Mouse (Mus musculus): ENCODE measurements around the gene Pard3.

Gene Pard3

DNA sequence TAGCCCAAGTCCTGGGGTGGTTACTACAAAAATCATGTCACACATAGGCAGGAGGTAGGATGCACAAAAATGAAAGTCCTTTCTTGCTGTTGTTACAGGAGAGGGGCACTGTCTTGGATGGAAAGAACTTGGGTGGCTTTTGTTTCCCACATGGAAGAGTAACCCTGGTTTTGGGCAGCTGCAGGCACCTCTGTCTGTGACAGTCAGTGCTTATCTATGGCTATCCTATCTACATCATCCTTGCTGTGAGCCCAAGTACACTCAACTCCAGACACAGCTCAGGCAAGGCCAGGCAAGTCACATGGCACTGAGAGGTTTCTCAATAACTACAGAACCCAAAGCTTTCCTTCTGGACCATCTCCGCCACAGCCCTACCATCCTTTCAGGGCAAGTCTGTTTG is 506.8 kb downstream of the Pard3 start:
- no peak for DNase-seq

GRCm38 (mm10) chr8:127572493-127572892 is 508.8 kb downstream of the Pard3 start:
- no peak for DNase-seq

GRCm38 (mm10) chr8:127576657-127577056 is 513.0 kb downstream of the Pard3 start:
- DNase-seq: no peak

DNA sequence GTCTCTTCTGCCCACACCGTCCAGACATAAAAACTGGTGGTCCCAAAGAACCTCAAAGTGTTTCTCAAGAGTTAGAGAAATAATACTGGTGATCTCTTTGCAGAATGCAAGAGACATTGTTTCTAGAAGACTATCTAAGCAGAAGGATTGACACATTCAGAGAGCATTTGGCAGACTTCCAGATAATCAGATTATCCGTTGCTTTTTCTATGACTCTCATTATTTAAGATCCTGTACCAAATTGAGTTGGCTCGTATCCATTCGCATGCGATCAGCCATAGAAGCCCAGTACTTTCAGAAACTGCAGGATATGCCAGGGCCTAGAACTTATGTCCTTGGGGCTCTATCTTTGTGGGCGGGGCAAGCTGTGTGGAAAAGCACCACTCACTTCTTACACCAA is 514.0 kb downstream of the Pard3 start:
- no peak for DNase-seq

GRCm38 (mm10) chr8:127579436-127579835 is 515.7 kb downstream of the Pard3 start:
- DNase-seq: no peak

GRCm38 (mm10) chr8:127583429-127583828 is 519.7 kb downstream of the Pard3 start:
- no peak for DNase-seq

GRCm38 (mm10) chr8:127585618-127586017 is 521.9 kb downstream of the Pard3 start:
- DNase-seq: no peak

DNA sequence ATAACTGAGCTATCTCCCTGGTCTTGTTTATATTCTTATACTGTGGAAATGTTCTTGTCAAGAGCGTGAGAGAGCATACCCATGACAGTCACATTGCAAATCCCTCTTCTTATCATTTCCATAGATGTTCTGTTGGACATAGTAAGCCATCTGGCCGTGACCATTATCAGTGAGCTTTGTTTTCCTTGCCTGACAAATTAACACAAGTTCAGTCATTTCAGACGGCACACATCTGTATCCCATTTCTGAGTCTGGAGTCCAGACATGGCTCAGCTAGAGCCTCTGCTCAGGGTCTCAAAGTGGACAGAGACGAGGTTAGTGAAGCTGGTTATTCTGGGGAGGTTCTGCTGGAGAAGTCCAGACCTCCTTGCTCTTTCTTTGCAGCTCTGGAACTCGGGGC is 523.0 kb downstream of the Pard3 start:
- no peak for DNase-seq

GRCm38 (mm10) chr8:127588313-127588712 is 524.6 kb downstream of the Pard3 start:
- peak; percentile 26 for DNase-seq

DNA sequence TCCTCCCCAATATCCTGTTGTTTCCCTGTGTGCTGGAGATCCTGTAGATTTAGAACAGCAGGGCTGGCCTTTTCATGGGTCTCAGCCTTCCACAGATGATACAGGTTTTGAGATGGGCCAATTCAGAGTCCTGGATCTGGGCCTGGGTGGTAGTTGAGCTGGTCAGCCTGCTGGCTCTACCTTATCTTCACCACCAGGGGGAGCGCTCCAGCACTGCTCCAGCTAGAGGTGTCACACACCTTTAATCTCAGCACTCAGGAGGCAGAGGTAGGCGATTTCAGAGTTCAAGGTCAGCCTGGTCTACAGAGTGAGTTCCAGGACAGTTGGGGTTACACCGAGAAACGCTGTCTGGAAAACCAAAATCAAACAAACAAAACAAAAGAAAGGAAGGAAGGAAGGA is 525.6 kb downstream of the Pard3 start:
- DNase-seq: peak; percentile 20

GRCm38 (mm10) chr8:127590674-127591186 is 527.0 kb downstream of the Pard3 start:
- no peak for DNase-seq

DNA sequence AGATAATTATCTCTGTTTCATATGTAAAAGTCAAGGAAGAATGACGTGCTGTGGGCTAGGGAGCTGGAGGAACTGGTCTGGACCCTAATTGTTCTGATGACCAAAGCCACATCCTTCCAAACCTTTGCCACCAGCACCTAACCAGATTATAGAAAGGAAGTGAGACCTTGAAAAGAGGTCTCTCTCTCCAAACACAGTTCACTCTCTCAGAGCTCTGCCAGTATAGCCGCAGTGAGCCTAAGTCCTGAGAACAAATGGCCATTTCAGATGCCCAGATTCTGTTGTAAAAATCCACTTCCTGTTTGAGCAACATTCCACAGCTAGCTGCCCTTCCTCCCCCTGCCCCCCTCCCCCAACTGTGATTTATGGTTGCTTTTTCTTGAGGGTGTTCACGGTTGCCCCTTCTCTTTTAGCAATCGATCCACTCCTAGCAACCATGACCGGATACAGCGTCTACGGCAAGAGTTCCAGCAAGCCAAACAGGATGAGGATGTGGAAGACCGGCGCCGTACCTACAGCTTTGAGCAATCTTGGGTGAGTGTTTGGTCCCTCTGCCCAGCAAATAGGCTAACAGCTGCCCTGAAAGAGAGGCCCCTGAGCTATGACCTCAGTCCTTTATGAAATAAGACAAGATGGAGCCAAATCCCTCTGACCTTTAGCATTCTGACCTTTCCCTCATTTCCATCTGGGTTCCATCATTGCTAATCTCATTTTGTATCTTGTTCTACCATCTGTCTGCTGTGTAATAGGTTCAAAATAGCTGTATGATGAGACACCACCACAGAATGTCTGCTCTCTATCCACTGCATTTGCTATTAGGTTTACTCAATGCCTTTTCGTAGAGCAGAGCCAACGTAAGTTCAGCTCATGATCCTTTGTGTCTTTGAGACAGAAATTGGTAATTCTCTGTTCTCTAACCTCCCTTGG is 529.2 kb downstream of the Pard3 start:
- no peak for DNase-seq

DNA sequence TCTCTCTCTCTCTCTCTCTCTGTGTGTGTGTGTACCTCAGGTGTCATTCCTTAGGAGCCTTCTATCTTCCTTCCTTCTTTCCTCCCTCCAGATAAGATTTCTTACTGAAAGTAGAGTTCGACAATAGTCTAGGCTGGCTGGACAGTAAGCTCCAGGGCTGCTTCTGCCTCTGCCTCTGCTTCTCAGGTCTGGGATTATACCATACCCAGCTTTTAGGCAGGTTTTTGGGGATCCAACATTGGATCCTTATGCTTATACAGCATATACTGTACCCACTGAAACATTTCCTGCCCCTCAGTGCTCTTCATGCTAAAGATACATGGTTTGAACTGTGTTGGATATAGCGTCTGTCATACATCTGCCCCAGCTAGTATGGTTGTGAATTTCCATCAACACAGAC is 536.9 kb downstream of the Pard3 start:
- no peak for DNase-seq

DNA sequence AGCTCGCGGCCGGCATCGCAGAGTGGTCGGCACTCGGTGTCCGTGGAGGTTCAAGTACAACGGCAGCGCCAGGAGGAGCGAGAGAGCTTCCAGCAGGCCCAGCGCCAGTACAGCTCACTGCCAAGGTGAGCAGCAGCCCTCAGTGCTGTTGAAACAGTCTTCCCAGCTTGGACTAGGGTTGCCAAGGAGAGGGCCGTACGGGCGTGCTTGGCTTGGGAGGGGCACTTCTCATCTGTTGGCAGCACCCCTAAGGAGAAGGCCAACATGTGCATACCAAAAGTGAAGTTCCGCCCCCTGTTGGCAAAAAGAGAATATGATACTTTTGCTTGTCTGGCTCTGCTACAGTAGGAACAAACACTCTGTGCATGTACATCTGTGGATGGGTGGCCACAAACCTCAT is 539.4 kb downstream of the Pard3 start:
- DNase-seq: peak; percentile 19

- no peak for DNase-seq
These were observed 545.0 kb downstream of the Pard3 start for GRCm38 (mm10) chr8:127608541-127609270.

GRCm38 (mm10) chr8:127609316-127609715 is 545.6 kb downstream of the Pard3 start:
- no peak for DNase-seq

DNA sequence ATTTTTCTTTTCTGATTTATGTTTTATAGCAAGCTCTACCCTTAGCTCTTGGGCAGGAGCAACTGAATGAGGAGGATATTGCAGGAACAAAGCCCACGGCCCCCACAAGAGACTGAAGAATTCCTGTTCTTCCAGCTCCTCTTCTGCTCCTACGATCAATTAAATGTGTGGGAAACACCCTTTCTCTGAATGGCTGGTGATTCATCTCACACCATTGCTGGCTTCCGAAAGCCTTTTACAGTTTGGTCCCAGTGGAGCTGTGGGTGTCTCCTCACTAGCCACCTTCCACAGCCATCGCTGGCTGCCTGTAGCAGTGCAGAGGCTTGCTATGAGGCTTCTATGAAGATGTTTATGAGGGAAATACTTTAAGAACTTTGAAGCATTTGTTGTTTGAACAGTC is 550.5 kb downstream of the Pard3 start:
- DNase-seq: no peak

DNA sequence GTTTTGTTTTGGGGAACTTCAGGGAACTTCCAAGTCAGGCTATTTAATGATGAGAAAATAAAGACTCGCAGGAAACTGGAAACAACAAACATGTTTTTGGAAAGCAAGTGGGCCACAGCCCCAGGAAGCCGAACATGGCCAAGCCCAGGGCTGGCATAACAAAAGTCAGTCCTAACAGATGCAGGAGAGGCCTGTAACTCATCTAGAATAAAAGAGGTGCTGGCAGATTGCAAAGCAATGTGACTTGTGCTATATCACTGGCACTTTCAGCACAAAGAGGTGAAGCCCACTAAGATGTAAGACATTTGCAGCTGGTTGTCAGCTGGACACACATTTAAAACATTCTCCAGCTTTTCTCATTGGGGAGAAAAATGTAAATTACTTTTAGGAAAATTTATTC is 553.0 kb downstream of the Pard3 start:
- DNase-seq: no peak

DNA sequence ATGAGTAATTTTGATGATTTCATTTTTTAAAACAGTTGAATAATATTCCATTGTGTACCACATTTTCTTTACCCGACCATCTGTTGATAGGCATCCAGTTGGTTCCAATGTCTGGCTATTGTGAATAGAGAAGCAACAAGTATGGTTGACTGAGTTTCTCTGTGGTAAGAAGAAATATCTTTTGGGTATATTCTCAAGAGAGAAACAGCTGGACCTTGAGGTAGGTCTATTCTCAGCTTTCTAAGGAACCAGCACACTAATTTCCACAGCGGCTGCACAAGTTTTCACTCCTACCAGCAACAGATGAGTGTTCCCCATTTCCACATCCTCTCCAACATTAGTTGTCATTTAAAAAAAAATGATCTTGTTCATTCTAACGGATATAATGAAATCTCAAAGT is 558.4 kb downstream of the Pard3 start:
- DNase-seq: no peak

GRCm38 (mm10) chr8:127638232-127639087 is 574.8 kb downstream of the Pard3 start:
- DNase-seq: no peak

DNA sequence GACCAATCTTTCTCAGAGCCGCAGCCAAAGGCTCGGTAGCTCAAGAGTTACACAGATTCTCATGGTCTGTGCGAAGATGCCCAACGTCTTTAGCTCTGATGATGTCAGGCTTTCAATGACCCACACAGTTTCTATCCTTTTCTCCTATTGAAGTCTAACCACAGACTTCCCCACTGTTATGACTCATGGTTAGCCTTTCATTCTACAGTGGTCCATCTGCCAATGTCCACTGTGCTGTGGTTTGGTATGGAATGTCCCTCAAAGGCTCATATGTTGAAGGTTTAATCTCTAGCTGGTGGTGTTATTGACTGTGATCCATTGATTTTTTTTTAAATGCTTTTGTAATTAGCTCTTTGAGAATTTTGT is 575.4 kb downstream of the Pard3 start:
- DNase-seq: no peak

DNA sequence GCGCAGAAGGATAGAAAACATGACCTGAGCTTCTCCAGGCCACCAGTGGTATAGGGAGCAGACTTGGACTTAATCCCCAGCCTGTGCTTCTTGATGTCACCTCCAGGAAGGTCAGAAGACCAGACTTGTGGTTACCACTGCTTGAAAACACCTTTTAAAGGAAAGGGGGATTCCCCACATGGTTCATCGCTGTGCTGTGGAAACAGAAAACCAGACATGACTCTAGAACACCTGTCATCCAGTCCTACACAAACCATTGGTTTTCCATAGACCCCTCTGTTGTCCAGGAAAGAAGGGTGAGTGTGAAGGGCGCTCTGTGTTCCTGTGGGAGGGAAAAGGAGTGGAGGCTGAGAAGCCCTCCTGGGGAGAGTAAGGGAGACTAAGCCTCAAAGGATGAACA is 591.9 kb downstream of the Pard3 start:
- DNase-seq: no peak
